Mouse (Mus musculus) heart, postnatal 0 days (tissue): Measurements from ENCODE around the gene Mad1l1.

Source experiments
- CTCF ChIP-seq: IDR thresholded peaks from 2 replicates; pipeline ENCODE4 v1.5.1; 2016; ENCODE audit warnings: antibody characterized with exemption, control low read depth, low read depth
- EP300 ChIP-seq: IDR thresholded peaks from 2 replicates; pipeline ENCODE4 v1.6.1; 2016; ENCODE audit warnings: antibody characterized with exemption, low read depth

DNA sequence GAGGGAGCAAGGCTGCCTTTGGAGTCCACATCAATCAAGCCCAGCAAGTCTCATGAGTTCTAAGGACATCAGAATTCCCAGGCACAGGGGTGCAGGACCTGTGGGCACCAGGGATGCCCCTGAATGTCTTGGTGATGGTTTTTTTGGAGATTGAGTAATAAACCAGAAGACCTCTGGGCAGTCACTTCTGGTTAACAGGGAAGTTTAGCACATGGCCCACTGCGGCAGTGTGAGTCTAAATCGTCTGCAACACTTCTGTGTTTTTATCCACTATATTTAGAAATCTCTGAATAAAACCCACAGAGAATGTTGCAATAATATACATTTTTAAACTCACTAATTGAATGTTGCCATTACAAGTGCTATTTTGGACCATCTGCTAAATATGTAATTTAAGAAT is 96.2 kb downstream of the Mad1l1 start:
- TF ChIP-seq CTCF = no peak
- TF ChIP-seq EP300 = no peak
